Mouse (Mus musculus) lung, postnatal 36 days (tissue): ENCODE results near the gene Gm37240.
A peak's percentile ranks its signal among the peaks of the same experiment; 100 is the strongest.
"Not testable (repeated sequence)": the region's sequence is repeated elsewhere in the genome, so short reads cannot be mapped to it uniquely, and the experiment has no call there.

ENCODE experiments used
- DNase-seq: peaks from one replicate; pipeline ENCODE4 v3.0.0; 2022; ENCODE audit warnings: mixed read lengths

The Gm37240 gene

GRCm38 (mm10) chr3:84649578-84650327 lies 1237.6 kb downstream of the Gm37240 start:
- no peak for DNase-seq

- not testable (repeated sequence) for DNase-seq
Observed at GRCm38 (mm10) chr3:84648069-84648468, 1239.2 kb downstream of the Gm37240 start.

GRCm38 (mm10) chr3:84647616-84648015 lies 1239.7 kb downstream of the Gm37240 start:
- no peak for DNase-seq

- DNase-seq = peak; percentile 52
Observed at GRCm38 (mm10) chr3:84646331-84646845, 1240.9 kb downstream of the Gm37240 start.

- no peak for DNase-seq
Observed at GRCm38 (mm10) chr3:84646007-84646290, 1241.4 kb downstream of the Gm37240 start.

GRCm38 (mm10) chr3:84645156-84646006 lies 1241.9 kb downstream of the Gm37240 start:
- DNase-seq = no peak

GRCm38 (mm10) chr3:84642942-84643341 lies 1244.4 kb downstream of the Gm37240 start:
- DNase-seq = no peak

- no peak for DNase-seq
Observed at GRCm38 (mm10) chr3:84641391-84641790, 1245.9 kb downstream of the Gm37240 start.

GRCm38 (mm10) chr3:84640536-84640935 lies 1246.8 kb downstream of the Gm37240 start:
- DNase-seq = no peak

- DNase-seq = no peak
Observed at GRCm38 (mm10) chr3:84639767-84640500, 1247.4 kb downstream of the Gm37240 start.

GRCm38 (mm10) chr3:84638858-84639257 lies 1248.5 kb downstream of the Gm37240 start:
- DNase-seq = no peak

- DNase-seq = no peak
Observed at GRCm38 (mm10) chr3:84637890-84638578, 1249.3 kb downstream of the Gm37240 start.

GRCm38 (mm10) chr3:84637095-84637494 lies 1250.2 kb downstream of the Gm37240 start:
- no peak for DNase-seq

GRCm38 (mm10) chr3:84631586-84631985 lies 1255.7 kb downstream of the Gm37240 start:
- no peak for DNase-seq

GRCm38 (mm10) chr3:84622026-84622425 lies 1265.3 kb downstream of the Gm37240 start:
- peak; percentile 73 for DNase-seq

GRCm38 (mm10) chr3:84619725-84620124 lies 1267.6 kb downstream of the Gm37240 start:
- no peak for DNase-seq

- no peak for DNase-seq
Observed at GRCm38 (mm10) chr3:84619056-84619455, 1268.3 kb downstream of the Gm37240 start.

GRCm38 (mm10) chr3:84618627-84619026 lies 1268.7 kb downstream of the Gm37240 start:
- no peak for DNase-seq

GRCm38 (mm10) chr3:84615856-84616225 lies 1271.5 kb downstream of the Gm37240 start:
- no peak for DNase-seq

- peak; percentile 68 for DNase-seq
Observed at GRCm38 (mm10) chr3:84615050-84615855, 1272.1 kb downstream of the Gm37240 start.

- DNase-seq = no peak
Observed at GRCm38 (mm10) chr3:84610183-84610710, 1277.1 kb downstream of the Gm37240 start.
